Mouse (Mus musculus): Measurements from ENCODE around the gene Prss16.

Gene Prss16

DNA sequence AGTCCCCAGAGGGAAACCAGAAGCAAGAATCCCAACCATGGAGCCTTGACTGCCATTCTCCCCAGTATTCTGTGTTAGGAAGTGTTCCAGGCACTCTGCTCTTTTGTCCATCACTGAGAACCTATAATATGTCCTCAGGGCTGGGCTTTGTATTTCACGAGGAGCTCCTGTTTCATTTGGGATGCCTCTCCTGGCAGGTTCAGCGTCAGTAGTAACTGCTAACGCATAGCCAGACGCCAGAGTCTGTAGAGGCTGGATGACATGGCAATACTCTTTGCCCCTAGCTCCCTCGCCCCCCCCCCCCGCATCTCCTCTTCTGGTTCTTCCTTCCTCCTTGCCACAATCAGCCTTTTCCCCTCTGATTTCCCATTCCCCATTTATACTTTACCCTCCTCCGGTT, at the start of gene Prss16:
Prss16 (minus strand) TSS at position 101 of the 400 bp plus-strand sequence.
- no peak for DNase-seq

DNA sequence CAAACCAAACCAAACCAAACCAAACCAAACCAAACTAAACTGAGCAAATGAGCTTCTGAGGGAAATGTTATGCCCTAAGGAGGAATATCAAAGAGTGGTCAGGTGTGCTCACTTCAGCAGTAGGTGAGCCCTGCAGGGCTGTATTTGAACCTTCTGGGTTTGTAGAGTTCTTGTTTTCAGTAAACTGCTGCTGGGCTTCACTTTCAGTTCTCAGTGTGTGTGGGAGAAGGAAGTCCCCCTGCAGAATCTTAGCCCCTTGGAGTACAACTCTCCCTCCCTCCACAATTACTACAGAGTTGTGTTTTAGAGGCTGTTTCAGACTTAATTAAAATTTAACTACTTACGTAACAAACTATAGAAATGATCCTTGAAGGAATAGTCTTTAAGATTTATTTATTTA, 44.2 kb upstream of the Prss16 start:
- DNase-seq = no peak

DNA sequence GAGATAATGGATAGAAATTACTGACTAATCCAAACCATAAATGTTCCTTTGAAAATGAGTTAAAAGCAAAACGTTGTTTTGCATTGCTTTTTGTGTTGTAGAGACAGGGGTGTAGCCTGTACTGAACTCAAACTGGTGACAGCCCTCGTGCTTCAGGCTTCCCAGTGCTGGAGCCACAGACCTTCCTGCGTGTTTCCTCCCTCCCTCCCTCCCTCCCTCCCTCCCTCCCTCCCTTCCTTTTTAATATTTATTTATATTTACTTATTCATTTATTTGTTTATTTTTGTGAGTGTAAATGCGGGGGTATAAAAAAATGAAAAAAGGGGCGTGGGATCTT, 41.9 kb upstream of the Prss16 start:
- no peak for DNase-seq

DNA sequence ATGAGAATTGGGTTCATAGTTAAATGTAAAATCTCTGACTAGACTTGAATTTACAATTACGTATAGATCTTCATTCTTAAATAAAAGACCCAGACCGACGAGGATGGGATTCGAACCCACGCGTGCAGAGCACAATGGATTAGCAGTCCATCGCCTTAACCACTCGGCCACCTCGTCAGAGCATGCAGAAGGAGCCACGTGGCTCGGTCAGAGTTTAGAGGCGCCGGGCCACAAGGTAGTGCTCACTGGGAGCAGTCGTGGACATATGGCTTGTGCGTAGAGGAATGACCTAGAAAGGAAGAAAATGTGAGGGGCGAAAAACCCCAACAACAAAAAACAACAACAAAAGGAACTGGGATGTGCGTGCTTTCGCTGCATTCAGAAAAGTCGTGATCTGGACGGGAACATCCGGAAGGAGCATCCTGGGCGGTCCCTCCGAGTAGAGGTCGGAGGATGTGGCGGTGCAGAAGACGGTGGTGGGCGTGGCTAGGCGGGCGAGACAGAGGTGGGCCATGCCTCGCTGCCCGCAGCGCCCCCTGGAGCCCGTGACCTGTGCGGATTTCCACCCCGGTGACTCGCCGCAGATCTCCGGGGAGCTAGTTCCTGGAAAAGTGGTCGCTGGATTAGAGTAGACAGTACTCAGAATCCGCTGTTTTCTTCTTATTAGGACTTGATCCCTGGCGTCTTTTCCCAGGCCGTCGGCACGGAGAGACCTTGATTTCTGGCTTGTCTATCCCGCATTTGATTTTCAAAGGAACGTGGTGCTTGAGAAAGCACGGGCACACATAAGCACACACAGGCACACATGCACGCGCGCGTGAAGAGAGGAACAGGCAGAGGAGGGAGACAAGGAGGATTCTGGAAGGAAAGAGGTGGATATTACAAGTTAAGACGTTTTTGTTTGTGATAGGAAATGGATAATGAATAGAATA, 41.3 kb upstream of the Prss16 start:
- DNase-seq = peak; percentile 71 to 82

DNA sequence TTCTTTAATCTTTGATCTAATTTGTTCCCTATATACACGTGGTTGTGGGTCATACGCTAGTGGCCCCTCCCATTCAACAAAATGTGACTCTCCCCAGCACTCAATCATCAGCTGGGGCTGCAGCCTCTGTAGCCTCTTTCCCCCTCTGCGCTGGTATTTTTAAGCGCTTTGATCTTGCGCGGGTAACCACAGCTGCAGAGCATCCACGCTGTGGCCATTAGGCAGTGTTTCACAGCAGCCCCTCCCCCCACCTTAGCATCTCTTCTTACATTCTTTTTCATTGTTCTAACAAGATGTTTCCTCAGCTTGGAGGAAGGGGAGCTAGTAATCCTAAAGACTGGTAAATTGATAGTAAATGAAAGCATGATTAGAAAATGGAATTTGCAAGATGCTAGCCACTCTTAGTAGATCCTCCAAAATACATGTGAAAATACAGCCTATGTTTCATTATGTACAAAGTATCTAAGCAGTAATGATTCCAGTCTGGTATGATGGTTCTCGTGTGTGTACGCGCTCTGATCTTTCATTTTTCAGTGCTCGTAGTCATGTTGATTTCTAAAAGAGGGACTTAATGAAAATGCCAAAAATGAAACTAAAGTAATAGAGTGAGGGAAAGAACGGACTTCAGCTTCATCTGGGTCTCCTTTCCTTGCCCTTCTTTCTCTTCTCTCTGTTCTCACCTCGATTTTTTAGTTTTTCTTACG, 40.3 kb upstream of the Prss16 start:
- peak in 1 of 2 experiments; percentile 32 for DNase-seq

DNA sequence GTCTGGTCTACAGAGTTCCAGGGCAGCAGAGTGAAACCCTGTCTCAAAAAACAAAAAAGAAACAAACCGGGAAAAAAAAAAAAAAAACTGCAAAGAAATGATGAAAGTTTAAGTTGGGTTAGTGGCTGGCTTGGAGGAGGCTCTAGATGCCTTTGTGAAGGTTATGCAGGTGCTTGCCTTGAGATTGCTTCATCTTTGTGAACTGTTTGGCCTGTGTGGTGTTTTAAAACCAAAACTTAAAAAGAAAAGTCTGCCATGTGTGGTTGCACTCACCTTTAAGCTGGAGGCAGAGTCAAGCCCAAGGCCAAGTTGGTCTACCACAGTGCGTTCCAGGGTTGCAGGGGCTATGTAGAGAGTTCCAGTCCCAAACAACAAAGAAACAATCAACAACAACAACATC, 39.5 kb upstream of the Prss16 start:
- DNase-seq = no peak

DNA sequence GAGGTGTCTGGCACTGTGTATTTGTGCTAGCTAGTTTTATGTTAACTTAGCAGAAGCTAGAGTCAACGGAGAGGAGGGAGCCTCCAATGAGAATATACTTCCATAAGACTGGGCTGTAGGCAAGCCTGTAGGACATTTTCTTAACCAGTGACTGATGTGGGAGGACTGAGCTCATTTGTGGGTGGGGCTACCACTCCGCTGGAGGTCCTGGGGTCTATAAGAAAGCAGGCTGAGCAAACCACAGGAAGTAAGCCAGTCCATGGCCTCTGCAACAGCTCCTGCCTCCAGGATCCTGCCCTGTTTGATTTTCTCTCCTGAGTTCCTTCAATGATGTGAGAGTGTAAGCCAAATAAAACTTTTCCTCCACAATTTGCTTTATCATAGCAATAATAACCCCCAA, 35.8 kb upstream of the Prss16 start:
- no peak for DNase-seq

DNA sequence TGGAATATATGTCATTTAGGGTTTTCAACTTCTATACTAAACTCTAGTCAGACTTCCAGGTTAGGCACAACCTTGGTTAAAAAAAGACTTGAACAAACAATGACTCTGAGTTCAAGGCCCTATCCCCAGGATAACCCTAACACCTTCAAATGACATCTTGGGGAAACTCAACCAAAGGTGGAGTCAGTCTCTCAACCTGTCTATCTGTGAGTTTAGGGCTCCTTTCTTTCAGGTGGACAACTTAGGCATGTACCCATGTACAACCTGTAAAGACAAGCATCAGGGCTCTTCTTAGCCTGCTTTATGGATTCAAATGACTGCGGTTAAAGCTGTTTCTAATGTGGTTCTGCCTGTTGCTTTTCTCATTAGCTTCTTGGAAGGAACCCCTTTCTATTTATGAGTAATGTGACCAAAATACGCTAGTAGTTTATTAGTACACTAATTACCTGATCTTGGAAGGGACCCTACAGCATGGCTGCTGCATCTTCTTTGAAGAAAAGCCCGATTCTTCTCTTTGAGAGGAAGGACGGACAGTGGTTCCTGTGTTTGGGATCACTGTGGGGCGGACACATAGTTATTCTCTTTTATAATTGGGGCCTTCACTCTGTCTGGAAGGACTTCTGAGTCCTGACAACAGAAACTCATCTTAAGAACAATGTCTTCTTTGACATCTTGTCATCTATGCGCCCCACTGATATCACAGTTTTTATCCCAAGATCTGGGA, 35.1 kb upstream of the Prss16 start:
- no peak for DNase-seq

DNA sequence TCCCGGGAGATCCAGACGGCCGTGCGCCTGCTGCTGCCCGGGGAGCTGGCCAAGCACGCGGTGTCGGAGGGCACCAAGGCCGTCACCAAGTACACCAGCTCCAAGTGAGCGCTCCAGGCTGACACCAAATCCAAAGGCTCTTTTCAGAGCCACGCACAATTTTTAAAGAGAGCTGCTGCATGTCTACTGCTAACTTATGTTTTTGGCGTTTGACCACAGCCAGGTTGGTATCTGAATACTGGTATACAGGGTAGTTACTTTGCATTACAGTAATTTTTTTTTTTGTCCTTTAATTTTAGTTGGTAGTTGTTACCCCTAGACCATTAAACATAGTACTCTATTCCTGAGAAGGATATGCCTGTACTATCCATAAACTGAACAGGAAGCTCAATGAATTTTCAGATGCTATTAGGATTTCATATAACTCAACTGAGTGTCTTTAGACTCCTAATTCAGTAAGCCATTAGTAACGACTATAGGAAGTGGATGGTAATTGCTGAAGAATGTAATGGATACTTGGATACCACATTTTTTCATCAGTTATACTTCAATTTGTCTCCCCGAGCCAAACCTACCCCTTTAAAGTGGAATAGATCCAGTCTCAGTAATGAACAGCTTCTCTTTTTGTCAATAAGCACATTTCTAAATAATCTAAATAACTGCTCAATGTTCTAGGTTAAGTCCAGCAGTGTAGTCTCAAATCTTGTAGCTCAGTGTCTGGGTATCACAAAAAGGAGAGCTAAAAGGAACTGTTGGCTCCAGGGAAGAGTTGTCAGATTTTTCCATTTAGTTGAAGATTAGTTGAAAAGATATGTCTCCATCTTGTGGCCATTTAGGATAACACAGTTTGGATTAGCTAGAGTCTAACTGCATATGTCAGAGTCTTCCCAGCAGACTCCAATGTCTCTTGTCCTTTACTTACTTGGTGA, 34.2 kb upstream of the Prss16 start:
- DNase-seq = no peak

DNA sequence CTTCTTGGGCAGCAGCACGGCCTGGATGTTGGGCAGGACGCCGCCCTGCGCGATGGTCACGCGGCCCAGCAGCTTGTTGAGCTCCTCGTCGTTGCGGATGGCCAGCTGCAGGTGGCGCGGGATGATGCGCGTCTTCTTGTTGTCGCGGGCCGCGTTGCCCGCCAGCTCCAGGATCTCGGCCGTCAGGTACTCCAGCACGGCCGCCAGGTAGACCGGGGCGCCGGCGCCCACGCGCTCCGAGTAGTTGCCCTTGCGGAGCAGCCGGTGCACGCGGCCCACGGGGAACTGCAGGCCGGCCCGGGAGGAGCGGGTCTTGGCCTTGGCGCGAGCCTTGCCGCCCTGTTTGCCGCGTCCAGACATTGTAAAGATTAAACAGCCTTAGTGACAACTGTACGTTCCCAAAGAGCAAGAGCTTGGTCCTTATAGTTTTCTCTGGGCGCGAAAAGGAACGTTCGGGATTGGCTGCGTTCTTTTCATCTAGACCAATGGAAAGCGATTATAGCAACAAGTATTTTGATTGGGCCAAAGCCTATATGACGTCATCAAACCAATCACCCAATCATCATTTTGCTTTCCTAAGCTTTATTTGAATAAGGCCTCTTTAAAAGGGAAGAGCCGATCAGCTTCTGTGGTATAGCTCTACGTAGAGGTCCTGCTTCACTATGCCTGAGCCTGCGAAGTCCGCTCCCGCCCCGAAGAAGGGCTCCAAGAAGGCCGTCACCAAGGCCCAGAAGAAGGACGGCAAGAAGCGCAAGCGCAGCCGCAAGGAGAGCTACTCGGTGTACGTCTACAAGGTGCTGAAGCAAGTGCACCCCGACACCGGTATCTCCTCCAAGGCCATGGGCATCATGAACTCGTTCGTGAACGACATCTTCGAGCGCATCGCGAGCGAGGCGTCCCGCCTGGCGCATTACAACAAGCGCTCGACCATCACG, 33.3 kb upstream of the Prss16 start, which contains the start of the genes Hist1h2ag and Hist1h2bj:
Hist1h2ag (minus strand) TSS at position 377 of the 935 bp plus-strand sequence.
Hist1h2bj (plus strand) TSS at position 647 of the 935 bp plus-strand sequence.
- peak; percentile 83 to 86 for DNase-seq

DNA sequence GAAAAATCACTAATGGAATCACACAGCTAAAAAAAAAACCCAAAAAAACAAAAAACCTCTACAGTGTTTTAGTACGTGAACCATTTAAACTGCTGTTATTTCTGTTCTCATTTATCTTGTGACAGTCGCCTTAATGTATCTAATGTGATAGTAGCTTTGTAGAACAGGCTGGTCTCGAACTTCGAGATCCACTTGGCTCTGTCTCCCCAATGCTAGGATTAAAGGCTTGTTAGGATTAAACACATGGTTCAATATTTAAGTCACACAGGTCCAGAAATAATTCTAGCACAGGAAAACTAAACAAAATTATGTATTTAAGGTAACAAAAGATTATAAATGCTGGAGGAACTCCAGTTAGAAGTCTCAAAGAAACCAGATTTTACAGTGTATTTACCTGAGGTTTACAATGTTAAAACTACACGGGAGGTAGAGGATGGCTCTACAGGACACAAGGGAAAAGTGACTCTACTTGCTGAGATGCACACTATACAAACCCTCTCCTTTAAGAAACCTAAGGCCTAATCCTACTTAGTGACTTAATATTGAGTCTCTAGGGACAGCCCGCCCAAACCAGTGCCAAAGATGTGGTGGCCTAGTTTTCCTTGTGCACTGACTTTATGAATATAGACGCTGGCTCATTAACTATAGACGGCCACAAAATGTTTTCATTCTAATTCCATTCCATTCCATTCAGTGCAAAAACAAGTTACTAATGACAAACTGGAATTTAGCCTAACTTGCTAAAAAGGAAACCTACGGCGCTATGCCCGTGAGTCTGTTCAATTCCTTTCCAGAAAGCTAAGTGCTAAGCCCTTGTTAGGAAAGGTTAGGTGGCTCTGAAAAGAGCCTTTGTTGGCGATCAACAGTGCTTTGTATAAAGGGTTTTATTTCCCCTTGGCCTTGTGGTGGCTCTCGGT, 32.4 kb upstream of the Prss16 start:
- DNase-seq = no peak

DNA sequence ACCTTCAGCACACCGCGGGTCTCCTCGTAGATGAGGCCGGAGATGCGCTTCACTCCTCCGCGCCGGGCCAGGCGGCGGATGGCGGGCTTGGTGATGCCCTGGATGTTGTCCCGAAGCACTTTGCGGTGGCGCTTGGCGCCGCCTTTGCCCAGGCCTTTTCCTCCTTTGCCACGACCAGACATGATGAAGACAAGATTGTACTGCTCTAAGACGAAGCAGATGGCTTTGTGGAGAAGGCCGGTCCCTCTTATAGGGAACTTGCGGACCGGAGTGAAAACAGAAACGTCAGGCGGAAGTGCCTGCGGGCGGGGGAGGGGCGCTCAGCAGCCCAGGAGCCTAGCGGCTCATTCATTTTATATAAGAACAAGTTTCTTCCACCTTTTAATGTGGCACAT, 31.6 kb upstream of the Prss16 start, which contains the start of gene Hist1h4i:
Hist1h4i (minus strand) TSS at position 221 of the 395 bp plus-strand sequence.
- peak; percentile 98 for DNase-seq

DNA sequence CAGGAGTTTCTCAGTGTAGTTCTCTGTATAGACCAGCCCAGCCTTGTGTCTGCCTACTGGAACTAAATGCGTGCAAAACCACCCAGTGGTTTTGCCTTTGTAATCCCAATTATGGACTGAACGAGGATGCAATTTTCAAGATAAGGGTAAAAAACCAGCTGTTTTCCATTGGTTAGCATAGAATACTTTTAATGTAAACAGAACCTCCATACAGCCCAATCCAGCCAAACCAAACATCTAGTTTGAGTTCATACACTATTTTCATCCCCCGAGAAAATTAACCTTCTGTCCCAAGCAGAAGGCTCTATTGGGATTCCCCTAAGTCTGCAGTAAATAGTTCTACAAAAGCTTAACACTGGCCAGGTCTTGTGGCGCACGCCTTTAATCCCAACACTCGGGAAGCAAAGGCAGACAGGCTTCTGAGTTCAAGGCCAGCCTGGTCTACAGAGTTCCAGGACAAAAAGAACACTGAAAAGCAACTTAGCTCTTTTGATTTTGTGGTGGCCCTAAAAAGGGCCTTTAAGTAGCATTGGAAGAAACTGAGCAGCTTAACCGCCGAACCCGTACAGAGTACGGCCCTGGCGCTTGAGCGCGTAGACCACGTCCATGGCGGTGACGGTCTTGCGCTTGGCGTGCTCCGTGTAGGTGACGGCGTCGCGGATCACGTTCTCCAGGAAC, 31.1 kb upstream of the Prss16 start:
- peak in 1 of 2 experiments; percentile 30 for DNase-seq

DNA sequence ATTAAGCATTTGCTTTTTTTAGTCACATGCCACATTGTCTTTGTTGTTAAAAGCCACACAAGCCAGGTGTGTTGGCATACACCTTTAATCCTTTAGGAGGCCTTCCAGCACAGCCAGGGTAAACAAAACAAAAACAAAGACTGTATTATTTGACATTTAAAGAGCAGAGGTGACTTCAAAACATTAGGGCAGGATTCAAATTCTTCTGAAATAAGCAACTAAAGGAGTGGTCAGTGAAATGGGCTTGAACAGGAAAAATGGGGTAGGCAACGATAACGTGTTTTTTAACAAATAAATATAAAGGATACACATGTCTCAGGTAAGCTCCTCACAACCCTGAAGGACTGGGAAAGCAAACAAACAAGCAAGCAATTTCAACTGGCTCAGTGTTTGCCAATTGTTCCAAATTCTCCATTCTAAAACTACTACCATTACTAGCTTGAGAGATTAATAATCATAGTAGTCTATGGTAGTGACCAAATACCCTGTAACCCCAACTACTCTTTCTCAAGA, 30.5 kb upstream of the Prss16 start:
- DNase-seq = no peak

DNA sequence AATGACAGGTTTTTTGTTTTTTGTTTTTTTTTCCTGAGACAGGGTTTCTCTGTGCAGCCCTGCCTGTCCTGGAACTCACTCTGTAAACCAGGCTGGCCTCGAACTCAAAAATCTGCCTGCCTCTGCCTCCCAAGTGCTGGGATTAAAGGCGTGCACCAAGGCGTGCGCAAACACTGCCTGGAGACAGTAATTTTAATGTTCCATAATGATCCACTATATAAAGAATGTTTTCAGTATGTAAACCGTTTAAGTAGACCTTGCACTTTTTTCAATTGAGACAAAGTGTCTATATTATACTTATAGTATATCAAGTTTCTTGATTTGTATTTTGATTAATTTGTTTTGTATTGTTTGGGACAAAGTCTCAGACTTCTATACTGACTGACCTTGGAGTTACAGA, 29.8 kb upstream of the Prss16 start:
- DNase-seq = no peak

DNA sequence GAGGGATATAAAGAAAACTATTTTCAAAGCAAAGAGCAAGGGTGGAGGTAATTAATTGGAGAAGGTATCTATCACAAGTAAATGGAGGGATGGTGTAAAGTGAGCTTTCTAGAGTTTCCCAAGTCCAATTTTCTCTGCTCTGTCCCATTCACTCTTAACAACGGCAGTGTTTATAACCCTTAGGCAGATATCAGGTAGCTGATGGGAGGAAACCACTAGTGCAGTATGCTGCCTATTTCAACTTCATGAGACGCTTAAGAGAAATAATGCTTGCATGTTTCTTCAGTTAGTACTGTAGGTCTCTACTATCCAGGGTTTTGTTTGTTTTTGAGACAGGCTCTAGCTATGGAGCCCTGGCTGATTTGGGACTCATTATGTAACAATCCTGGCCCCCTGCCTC, 27.9 kb upstream of the Prss16 start:
- no peak for DNase-seq

DNA sequence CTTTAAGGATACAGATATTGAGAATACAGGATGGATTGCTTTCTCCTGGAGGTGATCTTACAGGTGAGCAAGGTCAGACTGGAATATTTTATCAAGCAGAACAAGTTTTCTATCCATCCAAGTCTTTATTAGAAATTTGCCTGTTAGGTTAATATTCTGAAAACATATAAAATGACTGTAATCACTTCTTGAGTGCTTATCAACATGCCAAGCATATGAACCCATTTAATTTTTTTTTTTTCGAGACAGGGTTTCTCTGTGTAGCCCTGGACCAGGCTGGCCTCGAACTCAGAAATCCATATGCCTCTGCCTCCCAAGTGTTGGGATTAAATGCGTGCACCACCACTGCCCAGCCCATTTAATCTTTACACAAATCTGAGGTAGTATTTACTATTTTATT, 27.4 kb upstream of the Prss16 start:
- no peak for DNase-seq

DNA sequence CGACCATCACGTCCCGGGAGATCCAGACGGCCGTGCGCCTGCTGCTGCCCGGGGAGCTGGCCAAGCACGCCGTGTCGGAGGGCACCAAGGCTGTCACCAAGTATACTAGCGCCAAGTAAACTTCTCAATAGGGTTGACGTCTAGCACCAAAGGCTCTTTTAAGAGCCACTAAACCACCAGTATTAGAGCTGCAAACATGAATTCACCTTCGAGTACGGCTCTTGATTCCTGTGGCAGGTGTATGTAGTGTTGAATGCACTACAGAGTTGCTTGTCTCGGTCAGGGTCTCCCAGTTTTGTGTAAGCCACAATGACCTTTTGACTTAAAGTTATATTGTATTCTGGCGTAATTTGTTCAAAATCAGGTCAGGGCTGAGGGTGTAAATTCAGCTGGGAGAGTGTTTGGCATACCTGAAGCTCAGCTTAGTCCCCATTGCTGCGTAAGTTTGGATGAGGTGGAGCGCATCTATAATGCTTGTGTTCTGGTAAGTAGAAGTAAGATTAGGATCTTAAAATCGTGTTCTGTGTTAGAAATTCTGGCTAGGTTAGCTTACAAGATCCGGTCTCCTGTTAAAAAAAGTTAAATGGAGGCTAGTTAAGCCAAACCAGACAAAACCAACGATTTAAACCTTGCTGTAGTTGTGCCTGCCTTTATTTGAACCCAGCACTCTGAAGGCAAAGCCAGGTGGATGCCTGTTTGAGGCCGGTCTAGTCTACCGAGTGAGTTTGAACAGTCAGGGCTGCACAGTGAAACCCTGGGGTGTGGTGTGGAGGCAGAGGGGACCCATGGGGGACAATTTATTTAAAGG, 26.8 kb upstream of the Prss16 start:
- no peak for DNase-seq

Data from cerebellum, postnatal 25 days (tissue).